Mouse (Mus musculus) CH12.LX (cell line): Measurements from ENCODE around the gene Hmgcr. TPM values are rescaled to one million over a fixed set of nuclear protein-coding genes. Genes with fewer than 3 reads are reported as not detected.

Experiments used
- DNase-seq: peaks from one replicate; pipeline ENCODE4 v3.0.0-alpha.2; 2013; ENCODE audit errors: extremely low read depth
- H3K27ac ChIP-seq: 2 replicates; pipeline ENCODE4 v1.5.1; 2012; ENCODE audit warnings: low read depth, mild to moderate bottlenecking, control low read depth, moderate library complexity; ENCODE audit not compliant: insufficient read depth
- H3K27me3 ChIP-seq: replicated peaks from 2 replicates; pipeline ENCODE3; 2012; ENCODE audit warnings: inconsistent platforms
- H3K36me3 ChIP-seq, 2 experiments: replicated peaks in 1 of 2; 2 replicates each; pipeline versions ENCODE3 to v1.6.1; 2012; ENCODE audit warnings: inconsistent platforms in 1 of 2, low read length in 1 of 2, mild to moderate bottlenecking in 1 of 2, mixed read lengths in 1 of 2, moderate library complexity in 1 of 2; ENCODE audit not compliant: control insufficient read depth in 1 of 2, insufficient read depth in 1 of 2
- H3K4me1 ChIP-seq, 2 experiments: 2 replicates each; pipeline ENCODE4 v1.6.1; 2012; ENCODE audit warnings: inconsistent platforms in 1 of 2, moderate library complexity in 1 of 2; ENCODE audit not compliant: insufficient read depth in 2 of 2, control insufficient read depth in 1 of 2
- H3K4me2 ChIP-seq: 2 replicates; pipeline ENCODE4 v1.6.1; 2012; ENCODE audit warnings: low read depth, mild to moderate bottlenecking, control low read depth; ENCODE audit not compliant: poor library complexity, insufficient read depth, severe bottlenecking
- H3K4me3 ChIP-seq, 3 experiments: fragments of 150-350 bp in 1 of 3; sonication (generic) in 1 of 3; replicated peaks in 1 of 3; 2 replicates each; pipeline versions ENCODE3 to v1.5.1; 2011 to 2012; ENCODE audit warnings: low read depth in 2 of 3, low read length in 2 of 3, mild to moderate bottlenecking in 2 of 3, moderate library complexity in 2 of 3, control low read depth in 1 of 3, improper control_type of control experiment in 1 of 3, inconsistent platforms in 1 of 3, mixed read lengths in 1 of 3; ENCODE audit not compliant: poor library complexity in 1 of 3
- H3K79me2 ChIP-seq: replicated peaks from 2 replicates; pipeline ENCODE4 v1.6.1; 2012; ENCODE audit warnings: mild to moderate bottlenecking, moderate library complexity; ENCODE audit not compliant: control insufficient read depth, poor library complexity, insufficient read depth, severe bottlenecking; ENCODE audit errors: extremely low read depth
- H3K9ac ChIP-seq: 2 replicates; pipeline ENCODE4 v1.6.1; 2012; ENCODE audit warnings: low read depth, mild to moderate bottlenecking, control low read depth, moderate library complexity; ENCODE audit not compliant: insufficient read depth
- H3K9me3 ChIP-seq: replicated peaks from 2 replicates; pipeline ENCODE3; 2012; ENCODE audit warnings: low read length, inconsistent platforms, mixed read lengths
- BHLHE40 ChIP-seq: IDR thresholded peaks from 2 replicates; pipeline ENCODE4 v1.6.1; 2011; ENCODE audit warnings: mild to moderate bottlenecking, low read depth, low read length, improper control_type of control experiment
- CHD1 ChIP-seq: IDR thresholded peaks from 2 replicates; pipeline ENCODE4 v1.6.1; 2012; ENCODE audit warnings: low read depth, low read length, improper control_type of control experiment, inconsistent platforms
- CTCF ChIP-seq, 2 experiments: IDR thresholded peaks in 1 of 2; conservative IDR thresholded peaks in 1 of 2; 2 replicates each; pipeline ENCODE4 v1.5.1; 2011 to 2012; ENCODE audit warnings: low read depth in 2 of 2, low read length in 2 of 2, improper control_type of control experiment in 1 of 2, inconsistent platforms in 1 of 2, mild to moderate bottlenecking in 1 of 2, moderate library complexity in 1 of 2
- EP300 ChIP-seq: IDR thresholded peaks from 2 replicates; pipeline ENCODE4 v1.6.1; 2011; ENCODE audit warnings: low read length, improper control_type of control experiment
- ETS1 ChIP-seq: conservative IDR thresholded peaks from 2 replicates; pipeline ENCODE4 v1.6.1; 2012; ENCODE audit warnings: low read depth, mild to moderate bottlenecking, inconsistent platforms, low read length, improper control_type of control experiment, moderate library complexity
- GABPA ChIP-seq: IDR thresholded peaks from 2 replicates; pipeline ENCODE4 v1.6.1; 2012; ENCODE audit warnings: low read depth, low read length, improper control_type of control experiment, inconsistent platforms; ENCODE audit not compliant: insufficient replicate concordance
- KAT2A ChIP-seq: IDR thresholded peaks from 2 replicates; pipeline ENCODE4 v1.6.1; 2012; ENCODE audit warnings: low read length, improper control_type of control experiment, inconsistent platforms; ENCODE audit not compliant: insufficient replicate concordance
- MAFK ChIP-seq: IDR thresholded peaks from 2 replicates; pipeline ENCODE4 v1.6.1; 2011; ENCODE audit warnings: low read length, improper control_type of control experiment; ENCODE audit not compliant: insufficient replicate concordance
- MAZ ChIP-seq: IDR thresholded peaks from 2 replicates; pipeline ENCODE4 v1.6.1; 2012; ENCODE audit warnings: low read depth, mild to moderate bottlenecking, inconsistent platforms, low read length, improper control_type of control experiment, moderate library complexity
- MEF2A ChIP-seq: IDR thresholded peaks from 2 replicates; pipeline ENCODE4 v1.6.1; 2014; ENCODE audit warnings: low read depth, mild to moderate bottlenecking, inconsistent platforms, low read length, improper control_type of control experiment, borderline replicate concordance
- POLR2AphosphoS2 ChIP-seq: IDR thresholded peaks from 2 replicates; pipeline ENCODE4 v1.6.1; 2011; ENCODE audit warnings: low read depth, low read length, improper control_type of control experiment
- RAD21 ChIP-seq: IDR thresholded peaks from 2 replicates; pipeline ENCODE4 v1.6.1; 2011; ENCODE audit warnings: low read depth, mild to moderate bottlenecking, low read length, improper control_type of control experiment, moderate library complexity
- ZC3H11A ChIP-seq: IDR thresholded peaks from 2 replicates; pipeline ENCODE4 v1.6.1; 2012; ENCODE audit warnings: low read depth, mild to moderate bottlenecking, inconsistent platforms, low read length, improper control_type of control experiment
- ZKSCAN1 ChIP-seq: IDR thresholded peaks from 2 replicates; pipeline ENCODE4 v1.6.1; 2012; ENCODE audit warnings: low read depth, inconsistent platforms, low read length, improper control_type of control experiment, borderline replicate concordance
- dilution Hi-C: fragments of 300-500 bp; cut with MboI; formaldehyde crosslinking; loops from 2 replicates; pipeline ENCODE4 v1.14.3; 2020; ENCODE audit warnings: low sequenced_read_pairs; ENCODE audit not compliant: extremely low pct_unique_long_range_greater_than_20kb, extremely low pct_ligation_motif_present
- in situ Hi-C: fragments of 300-500 bp; cut with MboI; formaldehyde crosslinking; loops from 3 replicates; pipeline ENCODE4 v1.14.3; 2019; ENCODE audit warnings: low sequenced_read_pairs, low pct_ligation_motif_present, low pct_unique_long_range_greater_than_20kb, mixed read lengths
- polyA plus RNA-seq: library from polyadenylated mRNA; unstranded; fragments of >175 nt; gene quantifications from 2 replicates; pipeline ENCODE4 v1.2.1, GENCODE M21; 2012; ENCODE audit warnings: low read depth; ENCODE audit not compliant: insufficient read length
- total RNA-seq, 2 experiments: library from RNA; depleted of rRNA; stranded (reverse); fragments of 300-350 nt in 1 of 2; fragments of >200 nt in 1 of 2; gene quantifications; 2 replicates each; pipeline ENCODE4 v1.2.3; 2012 to 2014

The Hmgcr gene
- total and polyA plus RNA-seq, 3 experiments, result 71.6 to 118 (median 97.5) TPM

DNA sequence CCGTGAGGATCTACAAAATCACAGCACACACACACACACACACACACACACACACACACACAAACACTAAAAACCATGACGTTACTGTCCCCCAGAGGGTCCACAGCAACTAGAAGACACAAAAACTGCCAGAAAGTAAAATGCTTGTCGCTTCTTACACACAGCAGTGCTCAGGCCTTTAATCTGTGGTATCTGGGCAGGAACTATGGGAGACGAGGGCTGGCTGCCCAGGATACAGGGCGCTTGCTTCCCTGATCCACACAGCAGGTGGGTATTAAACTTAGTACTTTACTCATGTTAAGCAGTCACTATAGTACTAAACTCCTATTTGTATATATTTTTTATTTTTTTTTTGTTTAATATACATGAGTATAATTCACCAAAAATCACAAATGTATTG, 24.9 kb downstream of the Hmgcr start:
- Histone ChIP-seq H3K9ac (no peak overlapping the region), H3K36me3 (peaks cover 19 to 38% of the 10 kb centered on the region in 2 experiments), H3K4me3 (no peak overlapping the region), H3K4me1 (peaks cover 0 to 7% of the 10 kb centered on the region in 2 experiments; a peak in 2 of 4 replicates), H3K4me2 (no peak overlapping the region), H3K27me3 (no peaks in the 10 kb centered on the region), H3K9me3 (no peaks in the 10 kb centered on the region), H3K27ac (no peak overlapping the region), H3K79me2 (no peaks in the 10 kb centered on the region)
- TF ChIP-seq POLR2AphosphoS2 (0 out of 2 replicates have a peak, but pooled peaks have one; percentile 13), CTCF (conservative IDR thresholded peaks at IDR 0.05 in 1 of 2, IDR thresholded peaks at IDR 0.05 in 1 of 2; ENCODE audit: low read depth in 2 of 2, low read length in 2 of 2) (no peak)
- in situ Hi-C loops (no loop called here), dilution Hi-C loops (no loop called here)
- DNase-seq, result no peak

GRCm38 (mm10) chr13:96644168-96644567, 26.6 kb downstream of the Hmgcr start:
- Histone ChIP-seq H3K4me2 (no peak overlapping the region), H3K36me3 (peaks cover 10 to 28% of the 10 kb centered on the region in 2 experiments), H3K27ac (no peak overlapping the region), H3K27me3 (no peaks in the 10 kb centered on the region), H3K4me3 (no peak overlapping the region), H3K9me3 (no peaks in the 10 kb centered on the region), H3K4me1 (peaks cover 0 to 7% of the 10 kb centered on the region in 2 experiments; a peak in 2 of 4 replicates), H3K9ac (no peak overlapping the region), H3K79me2 (no peaks in the 10 kb centered on the region)
- dilution Hi-C loops, result no loop called here
- in situ Hi-C loops, result no loop called here
- no peak for TF ChIP-seq ZKSCAN1
- no peak for TF ChIP-seq EP300
- no peak for TF ChIP-seq CHD1
- no peak for TF ChIP-seq ETS1
- no peak for TF ChIP-seq MEF2A
- DNase-seq, result no peak

- TF ChIP-seq MAFK (no peak), ZC3H11A (no peak), GABPA (no peak), BHLHE40 (no peak), MAZ (no peak), KAT2A (no peak), RAD21 (no peak)
- Histone ChIP-seq H3K4me1 (no peaks in the 10 kb centered on the region), H3K27ac (no peak overlapping the region), H3K36me3 (peaks cover 12 to 46% of the 10 kb centered on the region in 2 experiments), H3K27me3 (no peaks in the 10 kb centered on the region), H3K79me2 (no peaks in the 10 kb centered on the region), H3K9me3 (no peaks in the 10 kb centered on the region), H3K9ac (no peak overlapping the region), H3K4me3 (no peak overlapping the region), H3K4me2 (no peak overlapping the region)
- in situ Hi-C loops (no loop called here), dilution Hi-C loops (no loop called here)
- no peak for DNase-seq
These were observed 40.3 kb downstream of the Hmgcr start for GRCm38 (mm10) chr13:96630396-96630795.
